Mouse (Mus musculus) ES-Bruce4 (cell line): Measurements from ENCODE around the gene Asns. TPM values are rescaled to one million over a fixed set of nuclear protein-coding genes. Genes with fewer than 3 reads are reported as not detected.

ENCODE experiments used
- H3K27ac ChIP-seq: 2 replicates; pipeline ENCODE4 v1.5.1; 2012; ENCODE audit warnings: low read length, inconsistent platforms; ENCODE audit not compliant: insufficient read depth
- H3K27me3 ChIP-seq: 2 replicates; pipeline ENCODE4 v1.6.1; 2012; ENCODE audit warnings: mild to moderate bottlenecking, low read length, inconsistent platforms; ENCODE audit not compliant: control insufficient read depth, poor library complexity, insufficient read depth, severe bottlenecking
- H3K36me3 ChIP-seq: 2 replicates; pipeline ENCODE4 v1.6.1; 2012; ENCODE audit warnings: inconsistent platforms, mild to moderate bottlenecking, low read length, moderate library complexity; ENCODE audit not compliant: control insufficient read depth, poor library complexity, insufficient read depth, severe bottlenecking
- H3K4me1 ChIP-seq: one replicate; pipeline ENCODE4 v1.8.1; 2011; ENCODE audit warnings: low read length; ENCODE audit not compliant: control insufficient read depth, insufficient read depth
- H3K4me3 ChIP-seq: 2 replicates; pipeline ENCODE4 v1.5.1; 2011; ENCODE audit warnings: low read depth, mild to moderate bottlenecking, low read length
- H3K9ac ChIP-seq: 2 replicates; pipeline ENCODE4 v1.6.1; 2012; ENCODE audit warnings: low read depth, mild to moderate bottlenecking, inconsistent platforms; ENCODE audit not compliant: poor library complexity, severe bottlenecking
- H3K9me3 ChIP-seq: replicated peaks from 2 replicates; pipeline ENCODE4 v1.6.1; 2012; ENCODE audit warnings: mild to moderate bottlenecking, low read length, inconsistent platforms; ENCODE audit not compliant: control insufficient read depth, poor library complexity, insufficient read depth, severe bottlenecking
- CTCF ChIP-seq: IDR thresholded peaks from one replicate; pipeline ENCODE4 v1.8.1; 2011; ENCODE audit warnings: low read depth, low read length
- EP300 ChIP-seq: IDR thresholded peaks from 2 replicates; pipeline ENCODE4 v1.6.1; 2011; ENCODE audit warnings: low read depth, low read length; ENCODE audit not compliant: insufficient read depth
- POLR2A ChIP-seq: IDR thresholded peaks from one replicate; pipeline ENCODE4 v1.8.1; 2011; ENCODE audit warnings: low read length; ENCODE audit not compliant: insufficient read depth
- polyA plus RNA-seq: library from polyadenylated mRNA; stranded (reverse); fragments of >200 nt; gene quantifications from 2 replicates; pipeline ENCODE4 v1.2.4, GENCODE M21; 2011; ENCODE audit warnings: low read depth; ENCODE audit not compliant: missing spikeins, insufficient read depth, insufficient read length

Asns gene
- polyA plus RNA-seq, 1 experiment: 531 TPM

DNA sequence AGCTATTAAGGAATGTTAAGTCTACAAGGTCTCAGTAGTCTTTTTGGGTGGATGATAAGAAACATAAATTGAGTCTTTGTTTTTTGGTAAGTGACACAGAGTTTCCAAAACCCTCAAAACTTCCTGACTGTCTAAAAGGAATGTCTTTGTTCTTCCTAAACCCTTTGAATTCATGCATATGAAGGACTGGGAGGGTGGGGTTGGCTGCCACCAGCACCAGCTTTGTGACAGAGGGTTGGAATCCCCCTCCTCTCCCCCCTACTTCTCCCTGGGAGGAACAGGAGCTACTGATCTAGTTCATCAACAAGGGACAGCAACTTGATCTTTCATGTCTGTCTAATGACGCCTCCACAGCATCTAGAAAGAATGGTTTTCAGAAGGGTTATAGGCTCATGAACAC, 13.7 kb upstream of the Asns start:
- TF ChIP-seq CTCF (no peak), POLR2A (no peak), EP300 (peak; percentile 84)
- Histone ChIP-seq H3K36me3 (no peaks in the 10 kb centered on the region), H3K4me1 (no peaks in the 10 kb centered on the region), H3K4me3 (no peak overlapping the region), H3K27ac (peak overlapping the region; percentile 90), H3K9me3 (no peaks in the 10 kb centered on the region), H3K27me3 (no peaks in the 10 kb centered on the region), H3K9ac (no peak overlapping the region)

DNA sequence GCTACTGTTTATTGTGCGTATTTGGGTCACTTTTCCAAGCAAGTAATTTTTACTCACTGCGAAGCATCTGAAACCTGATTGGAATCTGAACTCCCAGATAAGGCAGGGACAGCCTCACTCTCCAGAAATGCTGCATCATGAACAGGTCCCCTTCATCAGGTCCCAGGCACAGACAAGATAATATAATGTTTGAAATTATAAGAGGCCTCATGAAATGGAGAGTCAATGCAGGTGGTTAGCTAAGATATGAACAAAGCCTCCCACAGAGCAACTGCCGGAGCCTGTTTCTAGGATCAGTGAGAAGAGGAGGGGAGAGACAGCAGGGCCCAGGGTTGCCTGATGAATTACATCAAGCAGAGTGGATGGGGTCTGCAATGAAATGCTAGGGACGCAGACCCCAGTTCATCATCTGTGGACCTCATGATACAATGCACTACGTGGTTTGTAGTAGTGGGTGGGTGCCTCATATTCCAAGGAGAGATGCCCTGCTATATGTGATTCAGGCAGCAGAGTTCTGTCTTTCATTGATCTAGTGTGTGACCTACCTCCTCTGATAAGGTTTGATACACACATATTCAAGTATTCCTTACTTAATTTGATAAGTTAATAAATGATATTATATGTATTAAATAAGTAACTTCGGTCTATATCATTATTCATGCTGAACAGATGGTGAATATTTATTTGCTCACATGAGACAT, 5.1 kb upstream of the Asns start:
- Histone ChIP-seq H3K9ac (no peak overlapping the region), H3K4me1 (peaks cover 3% of the 10 kb centered on the region), H3K9me3 (no peaks in the 10 kb centered on the region), H3K27ac (no peak overlapping the region), H3K36me3 (no peaks in the 10 kb centered on the region), H3K27me3 (no peaks in the 10 kb centered on the region), H3K4me3 (no peak overlapping the region)
- TF ChIP-seq CTCF (no peak), EP300 (no peak), POLR2A (no peak)

DNA sequence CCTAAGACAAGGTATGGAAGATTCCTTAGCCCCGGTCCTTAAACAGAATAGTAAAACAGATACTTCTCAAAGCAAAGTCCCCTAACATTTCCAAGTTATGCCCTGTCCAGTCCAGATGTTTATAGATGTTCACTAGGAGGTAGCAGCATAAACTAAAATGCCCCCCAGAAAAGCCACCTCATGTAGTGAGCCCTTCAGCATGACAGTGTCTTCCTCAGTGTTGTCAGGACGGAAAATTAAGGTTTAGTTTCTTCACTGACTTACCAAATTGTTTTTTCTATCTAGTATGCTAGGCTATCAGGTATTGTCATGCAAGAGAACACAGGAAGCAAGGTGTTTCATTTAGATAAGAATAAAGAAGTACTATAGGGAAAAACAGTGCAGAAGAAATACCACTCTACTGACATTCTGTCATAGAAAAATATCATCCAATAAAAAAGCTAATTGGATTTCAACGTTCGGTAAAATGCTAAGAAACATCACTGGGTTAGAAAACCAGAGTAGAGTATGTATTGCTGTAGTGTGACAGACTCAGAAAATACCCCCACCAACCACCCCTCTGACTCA, 4.1 kb upstream of the Asns start:
- Histone ChIP-seq H3K4me1 (peaks cover 3% of the 10 kb centered on the region), H3K27me3 (no peaks in the 10 kb centered on the region), H3K4me3 (no peak overlapping the region), H3K9ac (no peak overlapping the region), H3K36me3 (no peaks in the 10 kb centered on the region), H3K9me3 (no peaks in the 10 kb centered on the region), H3K27ac (no peak overlapping the region)
- TF ChIP-seq POLR2A (no peak), CTCF (no peak), EP300 (no peak)

DNA sequence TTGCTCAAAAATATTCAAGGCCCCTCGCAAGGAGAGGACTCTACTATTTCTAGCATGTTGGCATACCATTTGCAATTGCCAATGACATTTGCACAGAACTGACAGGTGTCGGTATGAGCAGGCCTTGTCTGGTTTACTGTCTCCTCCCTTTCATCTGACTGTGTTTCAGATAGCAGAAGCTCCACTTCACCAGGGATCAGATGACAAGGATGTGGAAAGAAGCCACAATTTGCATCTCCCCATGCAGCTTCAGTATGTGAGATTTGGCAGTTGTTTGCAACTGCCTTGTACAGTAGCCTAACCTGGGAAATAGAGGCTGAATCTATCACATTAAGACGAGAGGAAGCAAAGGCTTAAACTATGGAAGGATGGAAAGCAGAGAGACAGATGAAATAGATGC, 3.6 kb upstream of the Asns start:
- Histone ChIP-seq H3K9ac (no peak overlapping the region), H3K27me3 (no peaks in the 10 kb centered on the region), H3K9me3 (no peaks in the 10 kb centered on the region), H3K4me1 (peaks cover 3% of the 10 kb centered on the region), H3K36me3 (no peaks in the 10 kb centered on the region), H3K4me3 (no peak overlapping the region), H3K27ac (no peak overlapping the region; the same call in 1 of the 2 replicates)
- TF ChIP-seq POLR2A (no peak), EP300 (no peak), CTCF (no peak)

GRCm38 (mm10) chr6:7695901-7696300, 2.8 kb upstream of the Asns start:
- no peak overlapping the region for H3K9ac ChIP-seq
- H3K36me3 ChIP-seq: no peaks in the 10 kb centered on the region

GRCm38 (mm10) chr6:7693666-7694065, 612 bp upstream of the Asns start:
- Histone ChIP-seq H3K9ac (no peak overlapping the region), H3K27ac (no peak overlapping the region; the same call in 1 of the 2 replicates), H3K4me1 (peaks cover 3% of the 10 kb centered on the region), H3K27me3 (no peaks in the 10 kb centered on the region), H3K36me3 (no peaks in the 10 kb centered on the region), H3K4me3 (no peak overlapping the region), H3K9me3 (no peaks in the 10 kb centered on the region)
- TF ChIP-seq CTCF (no peak), EP300 (no peak), POLR2A (no peak)

More at GRCm38 (mm10) chr6:7695901-7696300, 2.8 kb upstream of the Asns start:
- Histone ChIP-seq H3K27ac (no peak overlapping the region), H3K4me3 (no peak overlapping the region), H3K9me3 (no peaks in the 10 kb centered on the region), H3K4me1 (peaks cover 3% of the 10 kb centered on the region), H3K27me3 (no peaks in the 10 kb centered on the region)
- TF ChIP-seq EP300 (no peak), CTCF (no peak), POLR2A (no peak)
